Mouse (Mus musculus) spleen, postnatal 36 days (tissue): ENCODE data around the gene Ttc23.
A peak's percentile ranks its signal among the peaks of the same experiment; 100 is the strongest.

Source experiments
- DNase-seq, 2 experiments: peaks; one replicate each; pipeline ENCODE4 v3.0.0; 2022; ENCODE audit warnings: low spot score in 2 of 2, mixed read lengths in 1 of 2

The Ttc23 gene

GRCm38 (mm10) chr7:67741706-67742105, 94.5 kb downstream of the Ttc23 start:
- DNase-seq = no peak

GRCm38 (mm10) chr7:67747731-67748305, 100.6 kb downstream of the Ttc23 start:
- DNase-seq = no peak

GRCm38 (mm10) chr7:67749441-67750239, 102.4 kb downstream of the Ttc23 start:
- DNase-seq = no peak

- no peak for DNase-seq
These were observed 107.4 kb downstream of the Ttc23 start for GRCm38 (mm10) chr7:67754606-67755005.

- DNase-seq = no peak
These were observed 108.2 kb downstream of the Ttc23 start for GRCm38 (mm10) chr7:67755366-67755765.

- DNase-seq = no peak
These were observed 109.4 kb downstream of the Ttc23 start for GRCm38 (mm10) chr7:67756636-67757035.

GRCm38 (mm10) chr7:67758506-67758857, 111.3 kb downstream of the Ttc23 start:
- no peak for DNase-seq

- DNase-seq = no peak
These were observed 111.8 kb downstream of the Ttc23 start for GRCm38 (mm10) chr7:67758858-67759628.

- DNase-seq = peak; percentile 31 to 38
These were observed 112.4 kb downstream of the Ttc23 start, which contains the start of gene Synm for GRCm38 (mm10) chr7:67759629-67759995. Gene Synm, minus strand, starts transcription at chr7:67759742.

- no peak for DNase-seq
These were observed 116.4 kb downstream of the Ttc23 start for GRCm38 (mm10) chr7:67763625-67764024.

- no peak for DNase-seq
These were observed 120.9 kb downstream of the Ttc23 start for GRCm38 (mm10) chr7:67768125-67768524.

- no peak for DNase-seq
These were observed 122.3 kb downstream of the Ttc23 start for GRCm38 (mm10) chr7:67769487-67769886.

GRCm38 (mm10) chr7:67772231-67772630, 125.0 kb downstream of the Ttc23 start:
- no peak for DNase-seq

GRCm38 (mm10) chr7:67775623-67776022, 128.4 kb downstream of the Ttc23 start:
- DNase-seq = no peak

GRCm38 (mm10) chr7:67776636-67777305, 129.6 kb downstream of the Ttc23 start:
- no peak for DNase-seq

- DNase-seq = no peak
These were observed 140.7 kb downstream of the Ttc23 start for GRCm38 (mm10) chr7:67787861-67788260.

GRCm38 (mm10) chr7:67788713-67789112, 141.5 kb downstream of the Ttc23 start:
- DNase-seq = peak in 1 of 2 experiments; percentile 20

GRCm38 (mm10) chr7:67791256-67791655, 144.0 kb downstream of the Ttc23 start:
- DNase-seq = no peak

- no peak for DNase-seq
These were observed 146.2 kb downstream of the Ttc23 start for GRCm38 (mm10) chr7:67793449-67793848.

- no peak for DNase-seq
These were observed 149.9 kb downstream of the Ttc23 start for GRCm38 (mm10) chr7:67797065-67797464.

- DNase-seq = no peak
These were observed 151.3 kb downstream of the Ttc23 start for GRCm38 (mm10) chr7:67798476-67798875.

GRCm38 (mm10) chr7:67800547-67800946, 153.3 kb downstream of the Ttc23 start:
- no peak for DNase-seq
